Mouse (Mus musculus) CD8-positive naive resting alpha-beta T cell, adult 2 months (primary cell): ENCODE data around the gene Gm21739.
"Not testable (repeated sequence)": the region's sequence is repeated elsewhere in the genome, so short reads cannot be mapped to it uniquely, and the experiment has no call there.

Experiments
- DNase-seq, 2 experiments: peaks; one replicate each; pipeline ENCODE4 v3.0.0; 2022; ENCODE audit warnings: low read depth in 2 of 2, low spot score in 2 of 2

Gene Gm21739

DNA sequence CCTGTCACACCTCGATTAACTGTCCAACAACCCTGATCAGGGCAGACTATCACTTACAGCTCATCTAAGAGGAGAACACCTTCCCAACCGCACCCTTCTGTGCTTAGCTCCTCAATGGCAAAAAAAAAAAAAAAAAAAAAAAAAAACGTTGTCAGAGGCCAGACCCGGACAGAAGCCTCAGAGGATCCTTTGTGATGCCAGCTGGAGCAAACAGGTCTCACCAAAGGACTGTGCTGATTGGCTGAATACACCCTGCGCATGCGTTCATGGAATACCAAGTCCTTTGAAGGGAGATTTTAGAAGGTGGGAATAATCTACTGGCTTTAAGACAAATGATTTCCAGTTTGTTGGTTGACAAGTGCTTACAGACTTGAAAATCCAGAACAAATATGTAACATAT is at the start of gene Gm21739:
Gene Gm21739, minus strand, starts transcription at position 101 of the 400 bp plus-strand sequence.
- DNase-seq, result not testable (repeated sequence)
